Mouse (Mus musculus) embryonic fibroblast, embryonic 13.5 days (primary cell): ENCODE measurements at regions not wholly inside any gene's neighbourhood (a gene's known extent, or its start where the extent isn't known, plus 50 kb on each side); places are given as distances from the start of the nearest gene placed in this dataset.

Experiments
- CTCF ChIP-seq: IDR thresholded peaks from 2 replicates; pipeline ENCODE4 v1.5.1; 2011; ENCODE audit warnings: mild to moderate bottlenecking, control low read depth, low read length, moderate library complexity, borderline replicate concordance; ENCODE audit not compliant: insufficient read depth
- POLR2A ChIP-seq: IDR thresholded peaks from 2 replicates; pipeline ENCODE4 v1.6.1; 2011; ENCODE audit warnings: low read depth, mild to moderate bottlenecking, control low read depth, low read length, moderate library complexity

- no peak for TF ChIP-seq CTCF
- TF ChIP-seq POLR2A = no peak
These were observed 128.6 kb upstream of the Jade1 start for GRCm38 (mm10) chr3:41426946-41427345.
